Mouse (Mus musculus) stomach, embryonic 14.5 days (tissue): Measurements from ENCODE around the gene Slc7a5. TPM values are rescaled to one million over a fixed set of nuclear protein-coding genes. Genes with fewer than 3 reads are reported as not detected.

Experiments
- ATAC-seq: fragments of 200-750 bp; cut with Nextera tagmentation; 2 replicates; pipeline ENCODE4 v1.8.0; 2017; ENCODE audit warnings: low read depth, moderate TSS enrichment; ENCODE audit not compliant: insufficient number of reproducible peaks, insufficient read depth, low FRiP score
- H3K27ac ChIP-seq: fragments of 300-500 bp; sonication (generic); 2 replicates; pipeline ENCODE4 v1.5.1; 2014; ENCODE audit warnings: mild to moderate bottlenecking, low read length, moderate library complexity, mixed read lengths
- H3K27me3 ChIP-seq: fragments of 300-500 bp; sonication (generic); 2 replicates; pipeline ENCODE4 v1.6.1; 2014; ENCODE audit warnings: low read length, control low read depth, mixed read lengths; ENCODE audit not compliant: control insufficient read depth, insufficient read depth
- H3K36me3 ChIP-seq: fragments of 300-500 bp; sonication (generic); 2 replicates; pipeline ENCODE4 v1.6.1; 2014; ENCODE audit warnings: mild to moderate bottlenecking, control low read depth, low read length, moderate library complexity, mixed read lengths; ENCODE audit not compliant: control insufficient read depth, insufficient read depth
- H3K4me1 ChIP-seq: fragments of 300-500 bp; sonication (generic); 2 replicates; pipeline ENCODE4 v1.6.1; 2014; ENCODE audit warnings: low read length, control low read depth, mixed read lengths; ENCODE audit not compliant: control insufficient read depth, insufficient read depth
- H3K4me2 ChIP-seq: fragments of 300-500 bp; sonication (generic); replicated peaks from 2 replicates; pipeline ENCODE4 v1.6.1; 2014; ENCODE audit warnings: low read depth, low read length, control low read depth
- H3K4me3 ChIP-seq: fragments of 300-500 bp; sonication (generic); 2 replicates; pipeline ENCODE4 v1.5.1; 2014; ENCODE audit warnings: low read depth, low read length, control low read depth
- H3K9ac ChIP-seq: fragments of 300-500 bp; sonication (generic); replicated peaks from 2 replicates; pipeline ENCODE4 v1.6.1; 2014; ENCODE audit warnings: low read depth, mild to moderate bottlenecking, control low read depth, low read length, moderate library complexity, mixed read lengths
- H3K9me3 ChIP-seq: fragments of 300-500 bp; sonication (generic); 2 replicates; pipeline ENCODE4 v1.6.1; 2016; ENCODE audit warnings: low read depth, low read length, control low read depth; ENCODE audit not compliant: control insufficient read depth
- WGBS: fragments of 180-500 bp; shearing (Covaris S2); extraction: QIAGEN DNeasy Blood & Tissue Kit; methylation state at CpG from one replicate; pipeline ENCODE4 v1.1.7; 2014; 5-methylcytosine and 5-hydroxymethylcytosine counted together
- polyA plus RNA-seq: library from polyadenylated mRNA; unstranded; fragments of >200 nt; fragmentation: Nextera tagmentation; extraction: Ambion mirVana; gene quantifications from 2 replicates; pipeline ENCODE4 v1.2.1, GENCODE M21; 2014

Slc7a5 gene
- polyA plus RNA-seq, 1 experiment from 2014 or later, result 17.1 TPM

DNA sequence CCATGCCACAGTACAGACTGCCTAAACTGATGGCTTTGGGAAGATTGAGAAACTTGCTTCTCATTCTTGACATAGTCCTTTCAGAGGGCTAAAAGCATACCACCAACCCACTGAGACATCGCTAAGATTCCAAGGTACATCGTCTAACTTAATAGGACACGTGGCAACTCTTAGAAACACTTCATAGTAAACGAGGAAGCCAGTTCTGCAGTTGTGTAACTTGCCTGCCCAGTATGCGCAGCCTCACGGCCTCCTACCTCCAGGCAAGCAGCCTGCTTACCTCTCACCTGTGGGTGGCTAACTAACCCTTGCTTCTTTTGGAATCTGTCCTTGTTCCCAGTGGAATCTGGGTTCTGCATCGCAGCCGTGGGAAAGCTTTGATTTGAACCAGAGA, 1.7 kb upstream of the Slc7a5 start:
- peaks cover 8% of the 10 kb centered on the region; the same call in 1 of the 2 replicates for H3K4me1 ChIP-seq
- H3K36me3 ChIP-seq, result no peaks in the 10 kb centered on the region
- H3K9me3 ChIP-seq, result no peaks in the 10 kb centered on the region
- no peaks in the 10 kb centered on the region for H3K27me3 ChIP-seq
- H3K4me3 ChIP-seq, result no peak overlapping the region
- no peak for ATAC-seq
- H3K27ac ChIP-seq, result no peak overlapping the region
- H3K9ac ChIP-seq, result no peak overlapping the region
- WGBS, result 61% methylated on average over 8 of the region's 8 CpGs
- H3K4me2 ChIP-seq, result no peak overlapping the region

GRCm38 (mm10) chr8:121908378-121909147, 1.1 kb upstream of the Slc7a5 start:
- no peaks in the 10 kb centered on the region for H3K36me3 ChIP-seq
- 41% methylated on average over 8 of the region's 8 CpGs for WGBS
- H3K4me3 ChIP-seq, result no peak overlapping the region
- no peak for ATAC-seq
- peak overlapping the region; percentile 97; the same call in 1 of the 2 replicates for H3K4me2 ChIP-seq
- H3K27me3 ChIP-seq, result no peaks in the 10 kb centered on the region
- H3K9ac ChIP-seq, result no peak overlapping the region
- H3K9me3 ChIP-seq, result no peaks in the 10 kb centered on the region
- peaks cover 8% of the 10 kb centered on the region; the same call in 1 of the 2 replicates for H3K4me1 ChIP-seq
- H3K27ac ChIP-seq, result no peak overlapping the region

- H3K27me3 ChIP-seq, result no peaks in the 10 kb centered on the region
- peak overlapping the region; percentile 97 for H3K4me2 ChIP-seq
- under 1% methylated on average over 72 of the region's 72 CpGs for WGBS
- peak overlapping the region; percentile 43 for H3K9ac ChIP-seq
- H3K36me3 ChIP-seq, result no peaks in the 10 kb centered on the region
- H3K9me3 ChIP-seq, result no peaks in the 10 kb centered on the region
- peaks cover 15% of the 10 kb centered on the region; the same call in 1 of the 2 replicates for H3K4me1 ChIP-seq
- ATAC-seq, result peak; percentile 25; the same call in 1 of the 2 replicates
- H3K27ac ChIP-seq, result no peak overlapping the region
- H3K4me3 ChIP-seq, result peak overlapping the region; percentile 79
Observed at GRCm38 (mm10) chr8:121906542-121907512, 667 bp downstream of the Slc7a5 start.

DNA sequence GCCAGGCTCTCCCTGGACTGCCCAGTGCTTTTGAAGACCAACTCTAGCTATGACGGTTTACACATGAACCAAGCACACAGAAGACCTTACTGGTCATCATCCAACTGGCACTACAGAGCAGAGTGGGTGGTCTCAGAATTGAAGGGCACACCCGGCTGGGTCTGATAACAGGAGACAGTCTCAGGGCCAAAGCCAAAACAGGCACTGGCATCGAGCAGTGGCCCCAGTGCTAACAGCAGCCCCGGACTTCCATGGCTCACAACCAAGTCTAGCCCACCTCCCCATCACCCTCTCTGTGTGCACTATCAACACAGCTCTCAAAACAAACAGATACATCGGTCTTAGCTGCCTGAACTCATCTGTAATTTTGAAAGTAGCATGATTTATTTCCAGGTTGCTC, 1.6 kb downstream of the Slc7a5 start:
- Histone ChIP-seq H3K4me3 (peak overlapping the region; percentile 79), H3K9ac (no peak overlapping the region; the same call in 1 of the 2 replicates), H3K4me1 (peaks cover 19% of the 10 kb centered on the region; the same call in 1 of the 2 replicates), H3K27me3 (no peaks in the 10 kb centered on the region), H3K36me3 (no peaks in the 10 kb centered on the region), H3K4me2 (peak overlapping the region; percentile 97), H3K27ac (no peak overlapping the region), H3K9me3 (no peaks in the 10 kb centered on the region)
- ATAC-seq, result no peak
- 16% methylated on average over 5 of the region's 5 CpGs for WGBS

- Histone ChIP-seq H3K27ac (no peak overlapping the region), H3K9ac (no peak overlapping the region), H3K4me2 (peak overlapping the region; percentile 97), H3K4me1 (peaks cover 19% of the 10 kb centered on the region; the same call in 1 of the 2 replicates), H3K36me3 (no peaks in the 10 kb centered on the region), H3K9me3 (no peaks in the 10 kb centered on the region), H3K4me3 (peak overlapping the region; percentile 79; the same call in 1 of the 2 replicates), H3K27me3 (no peaks in the 10 kb centered on the region)
- 50% methylated on average over 1 of the region's 1 CpGs for WGBS
- no peak for ATAC-seq
Observed at GRCm38 (mm10) chr8:121905420-121905819, 2.1 kb downstream of the Slc7a5 start.

DNA sequence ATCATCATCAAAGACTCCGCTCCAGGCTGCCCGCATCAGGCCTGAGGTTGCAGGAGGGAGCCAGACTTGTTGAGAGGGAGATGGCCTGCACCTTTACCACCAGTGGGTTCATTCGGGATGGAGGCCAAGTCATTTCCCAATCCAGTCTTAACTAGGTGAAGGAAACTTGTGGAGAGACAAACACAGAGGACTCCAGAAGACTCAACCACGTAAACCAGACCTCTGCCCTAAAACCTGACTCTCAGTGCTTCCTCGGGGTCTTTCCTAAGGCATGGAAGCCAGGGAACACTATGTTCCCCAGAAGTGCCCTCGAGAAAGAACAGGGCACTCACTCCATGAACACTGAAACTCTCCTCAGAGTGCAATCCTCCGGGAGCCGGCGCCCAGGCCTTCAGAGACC, 2.5 kb downstream of the Slc7a5 start:
- H3K4me1 ChIP-seq, result peaks cover 19% of the 10 kb centered on the region; the same call in 1 of the 2 replicates
- no peaks in the 10 kb centered on the region for H3K27me3 ChIP-seq
- no peak overlapping the region for H3K4me3 ChIP-seq
- no peaks in the 10 kb centered on the region for H3K36me3 ChIP-seq
- WGBS, result 90% methylated on average over 9 of the region's 9 CpGs
- no peak overlapping the region for H3K27ac ChIP-seq
- H3K9me3 ChIP-seq, result no peaks in the 10 kb centered on the region
- H3K4me2 ChIP-seq, result peak overlapping the region; percentile 7; the same call in 1 of the 2 replicates
- ATAC-seq, result no peak
- H3K9ac ChIP-seq, result no peak overlapping the region

DNA sequence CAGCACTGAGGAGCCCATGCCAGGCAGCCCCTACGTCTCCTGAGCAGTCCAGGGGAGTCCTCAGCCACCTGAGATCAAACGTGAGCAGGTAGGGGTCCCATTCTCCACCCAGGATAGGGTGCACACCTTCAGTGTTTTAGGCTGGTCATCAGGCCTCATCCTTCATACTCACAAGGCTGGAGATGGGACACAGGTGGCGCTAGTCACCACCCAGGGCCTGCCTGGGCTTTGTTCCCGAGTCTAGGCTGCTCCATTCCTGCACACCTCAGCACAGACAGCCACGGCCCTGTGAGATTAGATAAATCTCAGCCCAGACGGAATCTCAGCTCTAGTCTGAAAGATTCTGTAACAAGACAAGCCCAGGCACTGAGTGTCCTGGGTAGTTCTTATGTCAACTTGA, 3.5 kb downstream of the Slc7a5 start:
- Histone ChIP-seq H3K27me3 (no peaks in the 10 kb centered on the region), H3K36me3 (no peaks in the 10 kb centered on the region), H3K9me3 (no peaks in the 10 kb centered on the region), H3K4me3 (no peak overlapping the region), H3K27ac (no peak overlapping the region), H3K4me2 (no peak overlapping the region), H3K4me1 (peaks cover 25% of the 10 kb centered on the region; the same call in 1 of the 2 replicates), H3K9ac (no peak overlapping the region)
- 59% methylated on average over 6 of the region's 6 CpGs for WGBS
- no peak for ATAC-seq

DNA sequence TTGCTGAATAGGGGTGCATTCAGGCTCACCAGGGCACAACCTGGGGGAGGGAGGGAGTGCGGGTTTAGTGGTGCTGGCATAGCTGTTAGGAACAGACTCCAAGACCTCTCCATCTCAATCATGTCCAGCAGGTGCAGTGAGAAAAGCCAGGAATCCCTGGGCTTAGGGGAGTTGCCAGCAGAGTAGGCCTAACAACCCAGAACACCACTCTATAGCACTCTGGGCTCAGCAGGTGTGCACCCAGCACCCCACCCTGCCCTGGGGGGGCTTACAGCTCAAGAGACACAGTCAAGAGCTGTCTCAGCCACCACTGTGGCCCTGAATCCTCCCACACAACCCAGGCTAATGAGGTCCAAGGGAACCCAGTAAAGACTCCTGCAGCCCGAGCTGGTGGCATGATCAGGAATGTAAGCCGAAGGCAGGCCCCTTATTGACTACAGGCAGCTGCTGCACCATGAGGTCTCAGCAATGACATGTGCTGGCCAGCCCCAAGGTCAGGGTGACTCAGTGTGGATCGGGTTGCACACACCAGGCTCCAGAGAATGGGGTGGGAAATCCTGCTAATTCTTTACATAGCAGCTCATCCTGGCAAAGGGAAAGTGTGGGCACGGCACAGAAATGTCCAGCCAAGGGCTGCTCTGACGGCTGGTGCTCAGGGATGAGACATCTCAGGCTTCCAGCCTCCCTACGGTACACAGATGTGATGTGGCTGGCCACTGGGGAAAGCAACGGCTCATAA, 5.8 kb downstream of the Slc7a5 start:
- no peak overlapping the region for H3K9ac ChIP-seq
- WGBS, result 40% methylated on average over 8 of the region's 8 CpGs
- ATAC-seq, result no peak

More for the DNA sequence above, 5.8 kb downstream of the Slc7a5 start:
- Histone ChIP-seq H3K36me3 (no peaks in the 10 kb centered on the region), H3K27ac (no peak overlapping the region), H3K27me3 (no peaks in the 10 kb centered on the region), H3K9me3 (no peaks in the 10 kb centered on the region), H3K4me1 (peaks cover 48% of the 10 kb centered on the region), H3K4me3 (no peak overlapping the region), H3K4me2 (no peak overlapping the region)
